Mouse (Mus musculus) myocyte (in vitro differentiated cells): ENCODE data around the gene 4930562C15Rik.

ENCODE experiments used
- E2F4 ChIP-seq: IDR thresholded peaks from one replicate; pipeline ENCODE4 v1.6.1; 2011; ENCODE audit warnings: mild to moderate bottlenecking, control low read depth, moderate library complexity; ENCODE audit not compliant: insufficient read depth
- POLR2A ChIP-seq: IDR thresholded peaks from one replicate; pipeline ENCODE4 v1.6.1; 2011; ENCODE audit warnings: low read depth, mild to moderate bottlenecking, control low read depth, moderate library complexity; ENCODE audit not compliant: insufficient read length
- POLR2AphosphoS2 ChIP-seq: IDR thresholded peaks from one replicate; pipeline ENCODE4 v1.6.1; 2011; ENCODE audit warnings: low read depth, control low read depth; ENCODE audit not compliant: insufficient read length
- TCF12 ChIP-seq: IDR thresholded peaks from one replicate; pipeline ENCODE4 v1.6.1; 2011; ENCODE audit warnings: mild to moderate bottlenecking, control low read depth; ENCODE audit not compliant: poor library complexity, insufficient read depth, severe bottlenecking

GRCm38 (mm10) chr16:4871926-4872325, 36.7 kb downstream of the 4930562C15Rik start:
- TF ChIP-seq POLR2A (no peak), E2F4 (no peak), TCF12 (no peak), POLR2AphosphoS2 (no peak)
